Mouse (Mus musculus) myocyte (in vitro differentiated cells): ENCODE data around the gene Peli2. TPM values are rescaled to one million over a fixed set of nuclear protein-coding genes. Genes with fewer than 3 reads are reported as not detected.

Source experiments
- H3K27me3 ChIP-seq: one replicate; pipeline ENCODE4 v1.6.1; 2011; ENCODE audit not compliant: control insufficient read depth, insufficient read depth, insufficient read length
- H3K36me3 ChIP-seq: one replicate; pipeline ENCODE4 v1.6.1; 2011; ENCODE audit not compliant: control insufficient read depth, insufficient read depth
- H3K4me2 ChIP-seq: one replicate; pipeline ENCODE4 v1.6.1; 2011; ENCODE audit warnings: low read depth, control low read depth
- H3K4me3 ChIP-seq: one replicate; pipeline ENCODE4 v1.5.1; 2011; ENCODE audit warnings: mild to moderate bottlenecking, control low read depth, moderate library complexity
- H3K79me2 ChIP-seq: one replicate; pipeline ENCODE4 v1.6.1; 2011; ENCODE audit not compliant: control insufficient read depth, insufficient read depth
- H3ac ChIP-seq: one replicate; pipeline ENCODE4 v1.6.1; 2011; ENCODE audit not compliant: control insufficient read depth, insufficient read length
- CEBPB ChIP-seq: IDR thresholded peaks from 2 replicates; pipeline ENCODE4 v1.6.1; 2011; ENCODE audit warnings: mild to moderate bottlenecking, moderate library complexity; ENCODE audit not compliant: poor library complexity, insufficient read depth, severe bottlenecking
- E2F4 ChIP-seq: IDR thresholded peaks from one replicate; pipeline ENCODE4 v1.6.1; 2011; ENCODE audit warnings: mild to moderate bottlenecking, control low read depth, moderate library complexity; ENCODE audit not compliant: insufficient read depth
- MAX ChIP-seq: IDR thresholded peaks from one replicate; pipeline ENCODE4 v1.6.1; 2011; ENCODE audit warnings: low read depth, mild to moderate bottlenecking, control low read depth
- MYOD1 ChIP-seq, 3 experiments: IDR thresholded peaks; one replicate each; pipeline ENCODE4 v1.6.1; 2011; ENCODE audit warnings: control low read depth in 2 of 3, low read depth in 2 of 3, mild to moderate bottlenecking in 2 of 3, moderate library complexity in 1 of 3; ENCODE audit not compliant: insufficient read length in 2 of 3, control insufficient read depth in 1 of 3
- MYOG ChIP-seq, 3 experiments: IDR thresholded peaks; one replicate each; pipeline ENCODE4 v1.6.1; 2011; ENCODE audit warnings: control low read depth in 2 of 3, low read depth in 2 of 3, mild to moderate bottlenecking in 2 of 3; ENCODE audit not compliant: insufficient read length in 2 of 3, control insufficient read depth in 1 of 3, insufficient read depth in 1 of 3
- POLR2A ChIP-seq: IDR thresholded peaks from one replicate; pipeline ENCODE4 v1.6.1; 2011; ENCODE audit warnings: low read depth, mild to moderate bottlenecking, control low read depth, moderate library complexity; ENCODE audit not compliant: insufficient read length
- POLR2AphosphoS2 ChIP-seq: IDR thresholded peaks from one replicate; pipeline ENCODE4 v1.6.1; 2011; ENCODE audit warnings: low read depth, control low read depth; ENCODE audit not compliant: insufficient read length
- REST ChIP-seq: IDR thresholded peaks from one replicate; pipeline ENCODE4 v1.6.1; 2011; ENCODE audit warnings: mild to moderate bottlenecking, control low read depth, moderate library complexity; ENCODE audit not compliant: insufficient read depth, insufficient read length
- SRF ChIP-seq: IDR thresholded peaks from one replicate; pipeline ENCODE4 v1.6.1; 2011; ENCODE audit warnings: low read depth; ENCODE audit not compliant: control insufficient read depth, insufficient read length
- TCF12 ChIP-seq: IDR thresholded peaks from one replicate; pipeline ENCODE4 v1.6.1; 2011; ENCODE audit warnings: mild to moderate bottlenecking, control low read depth; ENCODE audit not compliant: poor library complexity, insufficient read depth, severe bottlenecking
- TCF3 ChIP-seq: IDR thresholded peaks from one replicate; pipeline ENCODE4 v1.6.1; 2011; ENCODE audit warnings: low read depth, control low read depth; ENCODE audit not compliant: insufficient read length
- USF1 ChIP-seq: IDR thresholded peaks from one replicate; pipeline ENCODE4 v1.6.1; 2011; ENCODE audit warnings: low read depth, mild to moderate bottlenecking, control low read depth, moderate library complexity
- polyA plus RNA-seq: library from polyadenylated mRNA; unstranded; fragments of >200 nt; fragmentation: generic; extraction: Trizol; gene quantifications from one replicate; pipeline ENCODE4 v1.2.1, GENCODE M21; 2012; ENCODE audit warnings: missing spikeins

Peli2 gene
- polyA plus RNA-seq, 1 experiment, result 15.8 TPM

DNA sequence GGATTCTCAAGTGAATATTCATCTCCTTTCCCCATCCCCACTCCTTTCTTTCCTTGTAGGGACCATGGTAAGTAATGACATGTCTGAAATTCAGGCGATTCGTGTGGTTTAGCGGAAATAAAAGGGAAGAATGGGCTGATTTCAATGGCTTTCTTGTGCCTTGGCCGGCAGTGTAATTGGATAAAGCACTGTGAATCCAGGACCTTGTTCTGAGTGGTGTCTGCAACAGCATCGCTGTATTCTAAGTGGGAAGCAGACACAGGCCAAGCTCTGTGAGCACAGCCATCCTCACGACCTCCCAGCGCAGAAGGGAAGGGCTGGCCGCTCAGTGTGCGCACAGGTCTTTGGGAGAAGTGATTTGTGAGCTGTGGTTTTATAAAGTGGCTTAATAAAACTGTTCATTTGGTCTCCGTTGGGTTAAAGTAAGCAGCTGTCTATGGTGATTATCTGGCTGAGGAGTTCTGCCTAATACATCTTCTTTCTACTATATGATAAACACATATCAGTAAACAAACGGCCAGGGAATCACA lies 15.3 kb downstream of the Peli2 start:
- Histone ChIP-seq H3K79me2 (peaks cover 6% of the 10 kb centered on the region), H3K27me3 (no peaks in the 10 kb centered on the region), H3K4me3 (no peak overlapping the region), H3K36me3 (no peaks in the 10 kb centered on the region), H3K4me2 (no peak overlapping the region), H3ac (no peak overlapping the region)
- TF ChIP-seq REST (no peak), CEBPB (no peak), USF1 (no peak), SRF (no peak), POLR2AphosphoS2 (no peak), MYOD1 (IDR thresholded peaks at IDR 0.05; ENCODE audit: control insufficient read depth in 1 of 3, insufficient read length in 2 of 3, low read depth in 2 of 3) (no peak), POLR2A (no peak), MYOG (IDR thresholded peaks at IDR 0.05; ENCODE audit: control insufficient read depth in 1 of 3, insufficient read depth in 1 of 3, insufficient read length in 2 of 3, low read depth in 2 of 3) (no peak), TCF12 (no peak), TCF3 (no peak), MAX (no peak), E2F4 (no peak)

- Histone ChIP-seq H3K36me3 (no peaks in the 10 kb centered on the region), H3K4me2 (no peak overlapping the region), H3K4me3 (no peak overlapping the region), H3K27me3 (no peaks in the 10 kb centered on the region), H3ac (no peak overlapping the region), H3K79me2 (peaks cover 6% of the 10 kb centered on the region)
- no peak for TF ChIP-seq USF1
These were observed 17.1 kb downstream of the Peli2 start for GRCm38 (mm10) chr14:48137731-48138130.

DNA sequence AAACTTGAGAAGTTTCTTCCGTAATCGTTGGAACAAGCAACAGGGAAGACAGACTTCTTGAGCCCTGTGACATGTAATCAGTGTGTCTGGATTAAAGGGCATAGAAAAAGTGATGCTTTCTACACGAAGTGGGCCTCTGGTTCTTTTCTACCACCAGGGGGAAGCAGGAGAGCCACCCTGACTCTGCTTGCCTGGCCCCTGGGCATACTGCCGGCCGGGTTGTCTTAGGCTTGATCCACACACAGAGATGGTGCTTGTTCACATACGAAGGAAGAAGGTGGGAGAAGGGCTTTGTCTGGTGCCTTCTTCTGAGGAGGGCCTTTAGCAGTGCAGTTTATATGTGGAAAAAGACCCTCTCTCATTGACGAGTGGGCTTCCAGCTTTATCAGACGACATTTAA lies 17.5 kb downstream of the Peli2 start:
- H3K4me2 ChIP-seq, result no peak overlapping the region
- H3K36me3 ChIP-seq, result no peaks in the 10 kb centered on the region
- H3K27me3 ChIP-seq, result no peaks in the 10 kb centered on the region
- TF ChIP-seq USF1 (no peak), POLR2A (no peak), E2F4 (no peak), REST (no peak), SRF (no peak)
- H3K79me2 ChIP-seq, result peaks cover 6% of the 10 kb centered on the region
- H3K4me3 ChIP-seq, result no peak overlapping the region
- H3ac ChIP-seq, result no peak overlapping the region

DNA sequence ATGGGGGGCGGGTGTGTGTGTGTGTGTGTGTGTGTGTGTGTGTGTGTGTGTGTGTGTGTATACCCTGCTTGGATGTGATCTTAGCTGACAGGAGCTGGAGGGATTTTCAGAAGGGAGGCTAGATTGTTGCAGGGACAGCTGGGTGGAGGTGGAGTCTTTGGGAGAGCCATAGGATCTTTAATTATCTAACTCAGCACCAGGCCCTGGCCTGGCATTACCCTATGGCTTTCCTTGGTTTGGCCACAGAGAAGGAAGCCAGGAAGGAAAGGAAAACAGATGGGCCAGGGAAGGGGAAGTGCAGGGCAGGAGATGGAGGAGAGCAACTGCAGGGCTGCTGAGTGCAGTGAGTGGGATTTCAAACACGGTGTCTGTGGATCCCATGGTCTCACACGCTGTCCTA lies 18.8 kb downstream of the Peli2 start:
- no peaks in the 10 kb centered on the region for H3K27me3 ChIP-seq
- no peaks in the 10 kb centered on the region for H3K36me3 ChIP-seq
- no peak overlapping the region for H3ac ChIP-seq
- H3K79me2 ChIP-seq, result no peaks in the 10 kb centered on the region
- no peak for TF ChIP-seq MAX
- TF ChIP-seq POLR2AphosphoS2, result no peak
- no peak for TF ChIP-seq TCF12
- no peak for TF ChIP-seq TCF3
- TF ChIP-seq E2F4, result no peak
- TF ChIP-seq REST, result no peak
- TF ChIP-seq MYOD1 (IDR thresholded peaks at IDR 0.05; ENCODE audit: control insufficient read depth in 1 of 3, insufficient read length in 2 of 3, low read depth in 2 of 3), result no peak
- TF ChIP-seq POLR2A, result no peak
- no peak for TF ChIP-seq MYOG (IDR thresholded peaks at IDR 0.05; ENCODE audit: control insufficient read depth in 1 of 3, insufficient read depth in 1 of 3, insufficient read length in 2 of 3, low read depth in 2 of 3)
- TF ChIP-seq USF1, result no peak
- no peak for TF ChIP-seq CEBPB
- TF ChIP-seq SRF, result no peak
- H3K4me3 ChIP-seq, result no peak overlapping the region
- H3K4me2 ChIP-seq, result no peak overlapping the region

- H3K79me2 ChIP-seq, result no peaks in the 10 kb centered on the region
- no peak overlapping the region for H3K4me3 ChIP-seq
- H3K27me3 ChIP-seq, result no peaks in the 10 kb centered on the region
- no peak for TF ChIP-seq MYOG (IDR thresholded peaks at IDR 0.05; ENCODE audit: control insufficient read depth in 1 of 3, insufficient read depth in 1 of 3, insufficient read length in 2 of 3, low read depth in 2 of 3)
- H3ac ChIP-seq, result no peak overlapping the region
- no peak overlapping the region for H3K4me2 ChIP-seq
- no peaks in the 10 kb centered on the region for H3K36me3 ChIP-seq
These were observed 21.1 kb downstream of the Peli2 start for GRCm38 (mm10) chr14:48141694-48142093.

- TF ChIP-seq POLR2AphosphoS2 (no peak), E2F4 (no peak), MYOG (IDR thresholded peaks at IDR 0.05; ENCODE audit: control insufficient read depth in 1 of 3, insufficient read depth in 1 of 3, insufficient read length in 2 of 3, low read depth in 2 of 3) (no peak), MYOD1 (IDR thresholded peaks at IDR 0.05; ENCODE audit: control insufficient read depth in 1 of 3, insufficient read length in 2 of 3, low read depth in 2 of 3) (no peak), MAX (no peak), POLR2A (no peak), TCF3 (no peak), SRF (no peak), TCF12 (no peak), USF1 (no peak), REST (no peak), CEBPB (no peak)
- Histone ChIP-seq H3K79me2 (no peaks in the 10 kb centered on the region), H3ac (no peak overlapping the region), H3K36me3 (no peaks in the 10 kb centered on the region), H3K27me3 (no peaks in the 10 kb centered on the region), H3K4me3 (no peak overlapping the region), H3K4me2 (no peak overlapping the region)
These were observed 22.1 kb downstream of the Peli2 start for GRCm38 (mm10) chr14:48142696-48143095.
